Mouse (Mus musculus) hindbrain, postnatal 0 days (tissue): ENCODE measurements at regions not wholly inside any gene's neighbourhood (a gene's known extent, or its start where the extent isn't known, plus 50 kb on each side); places are given as distances from the start of the nearest gene placed in this dataset.
"Not testable (repeated sequence)": the region's sequence is repeated elsewhere in the genome, so short reads cannot be mapped to it uniquely, and the experiment has no call there.

ENCODE experiments used
- ATAC-seq: fragments of 200-750 bp; cut with Nextera tagmentation; 2 replicates; pipeline ENCODE4 v1.8.0; 2017; ENCODE audit warnings: mild to moderate bottlenecking, moderate TSS enrichment, moderate library complexity
- DNase-seq: peaks from one replicate; pipeline ENCODE4 v3.0.0-alpha.2; 2015; ENCODE audit warnings: low spot score
- H3K27ac ChIP-seq: fragments of 300-500 bp; sonication (generic); 2 replicates; pipeline ENCODE4 v1.5.1; 2014; ENCODE audit warnings: mild to moderate bottlenecking
- H3K27me3 ChIP-seq: fragments of 300-500 bp; sonication (generic); 2 replicates; pipeline ENCODE4 v1.6.1; 2014; ENCODE audit warnings: low read length, mixed read lengths; ENCODE audit not compliant: insufficient read depth
- H3K36me3 ChIP-seq: fragments of 300-500 bp; sonication (generic); 2 replicates; pipeline ENCODE4 v1.6.1; 2014; ENCODE audit warnings: low read length, mixed read lengths; ENCODE audit not compliant: insufficient read depth
- H3K4me1 ChIP-seq: fragments of 300-500 bp; sonication (generic); 2 replicates; pipeline ENCODE4 v1.6.1; 2014; ENCODE audit warnings: antibody characterized with exemption, low read length, mixed read lengths; ENCODE audit not compliant: insufficient read depth
- H3K4me2 ChIP-seq: fragments of 300-500 bp; sonication (generic); 2 replicates; pipeline ENCODE4 v1.6.1; 2014; ENCODE audit warnings: low read depth, mild to moderate bottlenecking, low read length, moderate library complexity, mixed read lengths
- H3K4me3 ChIP-seq: fragments of 300-500 bp; sonication (generic); 2 replicates; pipeline ENCODE4 v1.5.1; 2014; ENCODE audit warnings: low read length
- H3K9ac ChIP-seq: fragments of 300-500 bp; sonication (generic); replicated peaks from 2 replicates; pipeline ENCODE4 v1.6.1; 2014; ENCODE audit warnings: mild to moderate bottlenecking, low read length, moderate library complexity, mixed read lengths
- H3K9me3 ChIP-seq: fragments of 300-500 bp; sonication (generic); 2 replicates; pipeline ENCODE4 v1.6.1; 2016; ENCODE audit warnings: low read length, mixed read lengths
- CTCF ChIP-seq: IDR thresholded peaks from 2 replicates; pipeline ENCODE4 v1.5.1; 2016; ENCODE audit warnings: antibody characterized with exemption, control low read depth, low read depth
- WGBS: fragments of 180-500 bp; shearing (Covaris S2); extraction: QIAGEN DNeasy Blood & Tissue Kit; methylation state at CpG from one replicate; pipeline ENCODE4 v1.1.7; 2014; 5-methylcytosine and 5-hydroxymethylcytosine counted together

DNA sequence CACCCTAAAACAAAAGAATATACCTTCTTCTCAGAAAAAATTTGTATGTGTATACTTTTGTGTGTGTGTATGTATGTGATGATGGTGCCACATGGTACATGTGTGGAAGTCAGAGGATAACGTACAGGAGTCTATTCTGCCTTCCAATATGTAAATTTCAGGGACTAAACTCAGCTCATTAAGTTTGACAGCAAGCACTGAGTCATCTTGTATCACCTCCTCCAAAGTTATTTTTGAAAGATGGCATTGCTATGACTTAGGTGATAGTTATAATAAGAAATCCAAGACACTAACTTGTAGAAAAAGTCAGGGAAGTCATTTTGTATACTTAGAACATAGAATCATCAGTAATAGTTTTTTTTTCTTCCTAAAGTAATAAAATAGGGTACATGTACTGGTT, 719.4 kb upstream of the Agtr1b start:
- DNase-seq (no peak), ATAC-seq (no peak)
- Histone ChIP-seq H3K4me3 (no peak overlapping the region), H3K4me2 (no peak overlapping the region), H3K36me3 (no peaks in the 10 kb centered on the region), H3K27ac (no peak overlapping the region), H3K9ac (no peak overlapping the region), H3K27me3 (no peaks in the 10 kb centered on the region), H3K4me1 (no peaks in the 10 kb centered on the region), H3K9me3 (no peaks in the 10 kb centered on the region)
- 80% methylated on average over 1 of the region's 1 CpGs for WGBS
- TF ChIP-seq CTCF: no peak

DNA sequence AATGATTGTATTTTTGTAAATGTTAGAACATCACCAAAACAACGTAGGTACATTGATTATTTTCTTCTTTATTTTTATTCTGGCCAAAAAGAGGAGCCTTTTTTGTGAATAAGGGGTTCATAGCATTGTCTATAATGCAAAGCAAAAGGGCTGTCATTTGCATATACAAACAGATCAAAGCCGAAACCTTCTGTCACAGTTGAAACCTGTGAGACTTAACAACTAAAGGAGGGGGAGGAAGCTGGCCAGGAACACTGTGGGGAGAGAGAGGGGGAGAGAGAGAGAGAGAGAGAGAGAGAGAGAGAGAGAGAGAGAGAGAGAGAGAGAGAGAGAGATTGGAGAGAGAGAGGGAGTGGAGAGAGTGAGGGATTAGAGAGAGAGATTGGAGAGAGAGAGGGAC, 710.6 kb upstream of the Agtr1b start:
- ATAC-seq (no peak), DNase-seq (no peak)
- no peak for TF ChIP-seq CTCF
- no peaks in the 10 kb centered on the region for H3K9me3 ChIP-seq
- no peak overlapping the region for H3K27ac ChIP-seq
- H3K9ac ChIP-seq: no peak overlapping the region
- H3K4me1 ChIP-seq: no peaks in the 10 kb centered on the region
- no peak overlapping the region for H3K4me2 ChIP-seq
- H3K27me3 ChIP-seq: no peaks in the 10 kb centered on the region
- H3K36me3 ChIP-seq: no peaks in the 10 kb centered on the region
- no peak overlapping the region for H3K4me3 ChIP-seq
- WGBS: 70% methylated on average over 2 of the region's 2 CpGs

DNA sequence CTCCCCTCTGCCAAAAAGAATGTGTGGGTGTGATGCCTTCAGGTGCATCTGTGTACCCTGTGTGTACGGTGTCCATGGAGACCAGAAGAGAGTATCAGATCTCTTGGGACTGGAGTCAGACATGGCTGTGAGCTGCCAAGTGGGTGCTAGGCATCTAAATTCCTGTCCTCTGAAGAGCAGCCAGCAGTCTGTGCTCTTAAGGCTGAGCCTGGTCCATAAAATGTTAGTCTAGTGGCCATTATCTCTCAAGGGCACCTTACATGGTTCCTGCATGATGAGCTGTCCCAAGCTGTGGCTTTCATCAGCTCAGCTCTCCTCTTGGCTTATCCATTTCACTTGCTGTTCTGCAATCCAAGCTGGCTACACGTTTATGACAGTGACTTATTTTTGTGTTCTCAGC, 686.4 kb upstream of the Agtr1b start:
- H3K4me1 ChIP-seq, H3K36me3 ChIP-seq, H3K27me3 ChIP-seq, H3K4me2 ChIP-seq, H3K4me3 ChIP-seq, H3K9me3 ChIP-seq, DNase-seq, ATAC-seq, H3K27ac ChIP-seq, H3K9ac ChIP-seq: not testable (repeated sequence)
- 71% methylated on average over 1 of the region's 2 CpGs for WGBS

DNA sequence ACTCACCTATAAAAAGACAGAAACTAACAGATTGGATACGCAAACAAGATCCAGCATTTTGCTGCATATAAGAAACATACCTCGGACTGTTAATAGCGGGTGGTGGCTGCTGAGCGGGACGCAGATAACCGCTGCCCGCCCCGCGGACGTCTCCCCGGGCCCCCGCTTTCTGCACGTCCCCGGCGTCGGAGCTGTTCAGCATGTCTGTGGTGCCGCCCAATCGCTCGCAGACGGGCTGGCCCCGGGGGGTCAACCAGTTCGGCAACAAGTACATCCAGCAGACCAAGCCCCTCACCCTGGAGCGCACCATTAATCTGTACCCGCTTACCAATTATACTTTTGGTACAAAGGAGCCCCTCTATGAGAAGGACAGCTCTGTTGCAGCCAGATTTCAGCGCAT, 682.4 kb upstream of the Agtr1b start:
- not testable (repeated sequence) for H3K36me3 ChIP-seq, H3K4me3 ChIP-seq, H3K9ac ChIP-seq, ATAC-seq, H3K4me2 ChIP-seq, DNase-seq, H3K27me3 ChIP-seq, H3K27ac ChIP-seq, H3K9me3 ChIP-seq, H3K4me1 ChIP-seq
- WGBS: 74% methylated on average over 15 of the region's 25 CpGs

DNA sequence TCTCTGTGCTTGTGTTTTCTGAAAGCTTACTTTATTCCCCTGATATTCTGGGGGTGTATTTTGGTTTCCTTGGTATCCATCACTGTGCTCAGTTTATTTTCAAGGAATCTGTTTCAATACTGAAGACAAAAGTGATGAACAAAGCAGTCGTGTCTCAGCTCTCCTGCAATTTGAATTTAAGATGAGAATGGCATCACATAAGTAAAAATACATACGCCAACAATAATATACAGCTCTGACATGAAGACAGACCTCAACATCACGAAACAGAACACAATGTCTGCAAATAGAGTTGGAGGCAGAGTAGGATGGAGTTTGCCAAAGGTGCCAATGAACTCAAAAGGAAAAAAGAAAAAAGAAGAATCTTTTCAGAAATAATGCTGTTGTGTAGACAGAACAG, 679.0 kb upstream of the Agtr1b start:
- no peak overlapping the region for H3K27ac ChIP-seq
- no peak for DNase-seq
- WGBS: 85% methylated on average over 3 of the region's 3 CpGs
- H3K4me1 ChIP-seq: no peaks in the 10 kb centered on the region
- H3K4me3 ChIP-seq: no peak overlapping the region
- H3K9me3 ChIP-seq: no peaks in the 10 kb centered on the region
- H3K4me2 ChIP-seq: no peak overlapping the region
- H3K36me3 ChIP-seq: no peaks in the 10 kb centered on the region
- no peaks in the 10 kb centered on the region for H3K27me3 ChIP-seq
- no peak for TF ChIP-seq CTCF
- no peak overlapping the region for H3K9ac ChIP-seq
- ATAC-seq: no peak

DNA sequence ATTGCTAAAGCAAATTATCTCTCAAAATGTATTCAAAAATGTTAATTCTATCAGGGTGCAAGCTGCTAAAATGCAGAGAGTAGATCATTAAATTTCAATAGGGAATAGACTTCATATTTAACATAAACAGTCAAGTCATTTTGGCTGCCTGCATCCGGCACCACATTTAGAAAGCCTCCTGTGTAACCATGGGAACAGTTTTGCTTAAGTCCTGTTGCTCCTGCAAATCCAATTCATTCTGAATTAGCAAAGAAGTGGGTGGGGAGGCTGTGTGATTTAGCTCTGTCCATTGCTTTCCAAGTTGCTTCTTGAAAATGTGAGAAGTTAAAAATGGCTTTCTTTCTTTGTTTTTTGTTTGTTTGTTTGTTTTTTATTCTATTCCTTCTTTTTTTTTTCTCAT, 658.9 kb upstream of the Agtr1b start:
- ATAC-seq (no peak), DNase-seq (peak; percentile 37)
- Histone ChIP-seq H3K4me3 (no peak overlapping the region), H3K36me3 (no peaks in the 10 kb centered on the region), H3K9me3 (no peaks in the 10 kb centered on the region), H3K27ac (no peak overlapping the region), H3K4me1 (no peaks in the 10 kb centered on the region), H3K4me2 (no peak overlapping the region), H3K27me3 (no peaks in the 10 kb centered on the region), H3K9ac (no peak overlapping the region)
- no peak for TF ChIP-seq CTCF
- 9% methylated on average over 1 of the region's 1 CpGs for WGBS

DNA sequence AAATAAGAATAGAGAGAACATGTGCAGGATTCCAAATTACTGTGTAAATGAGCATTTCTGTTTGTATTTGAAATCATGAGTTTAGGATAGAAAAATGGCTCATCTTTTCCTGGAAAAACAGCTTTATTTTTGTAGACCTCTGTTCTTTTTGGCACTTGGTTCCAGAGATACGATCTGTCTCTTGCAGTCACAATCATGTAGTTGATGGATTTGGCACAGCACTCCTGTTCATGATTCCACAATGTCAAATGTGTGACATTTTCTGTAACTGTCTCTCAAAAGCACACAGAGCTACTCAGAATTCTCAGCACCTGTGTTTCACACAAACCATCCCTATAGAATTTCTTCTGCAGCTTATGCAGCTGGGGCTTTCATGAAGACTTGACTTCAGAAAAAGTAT, 654.0 kb upstream of the Agtr1b start:
- ATAC-seq (no peak), DNase-seq (peak; percentile 31)
- H3K36me3 ChIP-seq: no peaks in the 10 kb centered on the region
- no peak overlapping the region for H3K4me3 ChIP-seq
- 47% methylated on average over 1 of the region's 1 CpGs for WGBS
- H3K27me3 ChIP-seq: no peaks in the 10 kb centered on the region
- no peak overlapping the region for H3K27ac ChIP-seq
- H3K4me1 ChIP-seq: no peaks in the 10 kb centered on the region
- H3K4me2 ChIP-seq: no peak overlapping the region
- no peak overlapping the region for H3K9ac ChIP-seq
- TF ChIP-seq CTCF: no peak
- H3K9me3 ChIP-seq: no peaks in the 10 kb centered on the region

DNA sequence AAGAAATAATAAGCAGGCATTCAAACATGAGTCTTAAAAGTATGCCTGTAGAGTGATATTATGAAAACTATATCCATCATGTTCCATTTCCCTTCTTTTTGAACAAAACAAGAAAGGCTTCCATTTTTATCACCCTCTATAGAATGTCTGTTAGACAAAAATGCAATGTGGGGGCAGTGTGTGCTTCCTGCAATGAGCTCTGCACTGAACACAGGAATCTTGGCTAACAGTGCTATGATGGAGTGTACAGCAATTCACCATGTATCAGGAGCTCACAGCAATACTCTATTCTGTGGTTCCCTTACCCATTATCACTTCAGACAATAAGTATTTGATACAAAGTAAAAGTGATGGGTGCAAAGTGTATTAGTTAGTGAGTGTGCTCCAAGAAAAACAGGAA, 653.3 kb upstream of the Agtr1b start:
- no peak for TF ChIP-seq CTCF
- Histone ChIP-seq H3K4me3 (no peak overlapping the region), H3K9ac (no peak overlapping the region), H3K36me3 (no peaks in the 10 kb centered on the region), H3K9me3 (no peaks in the 10 kb centered on the region), H3K4me2 (no peak overlapping the region), H3K4me1 (no peaks in the 10 kb centered on the region), H3K27ac (no peak overlapping the region), H3K27me3 (no peaks in the 10 kb centered on the region)
- ATAC-seq (no peak), DNase-seq (peak; percentile 2)
